16 mouse cellular contexts compared by ENCODE assay signal in genomic region chr7:112353011-112353410, GRCm38 (mm10).
A peak's percentile ranks its signal among the peaks of the same experiment; 100 is the strongest.
DNase-seq lines count a peak whose midpoint lies in the region; ATAC-seq and TF ChIP-seq lines count a peak whose summit lies in the region.
"Had no signal": no experiment of that assay in that cellular context is flagged by ENCODE, and none has a peak within 500 bp of the region (broad histone marks: within the 10 kb centered on the region; RNA-seq: fewer than 3 reads in every experiment).

No protein-coding gene starts in this region.

- 73% methylated on average over 4 of the region's 4 CpGs for WGBS in hindbrain, embryonic 10.5 days
- 64% methylated on average over 4 of the region's 4 CpGs for WGBS in hindbrain, embryonic 16.5 days
- WGBS in embryonic facial prominence, embryonic 13.5 days = 67% methylated on average over 4 of the region's 4 CpGs
- 58% methylated on average over 4 of the region's 4 CpGs for WGBS in limb, embryonic 14.5 days

- H3K9me3 ChIP-seq in hindbrain, embryonic 10.5 days = no peaks in the 10 kb centered on the region
- H3K9me3 ChIP-seq in hindbrain, embryonic 16.5 days (ENCODE audit: control insufficient read depth, low read length) = no peaks in the 10 kb centered on the region
- H3K9me3 ChIP-seq in embryonic facial prominence, embryonic 13.5 days = no peaks in the 10 kb centered on the region
- no peaks in the 10 kb centered on the region for H3K9me3 ChIP-seq in limb, embryonic 14.5 days (ENCODE audit: control insufficient read depth, low read length)
- H3K9me3 ChIP-seq: intestine, embryonic 15.5 days had no signal

- no peaks in the 10 kb centered on the region for H3K27me3 ChIP-seq in hindbrain, embryonic 10.5 days (ENCODE audit: insufficient read depth, poor library complexity, severe bottlenecking)
- H3K27me3 ChIP-seq in hindbrain, embryonic 16.5 days (replicated peaks; ENCODE audit: control insufficient read depth, insufficient read depth, low read length) = no peaks in the 10 kb centered on the region
- H3K27me3 ChIP-seq in embryonic facial prominence, embryonic 13.5 days = no peaks in the 10 kb centered on the region
- H3K27me3 ChIP-seq in limb, embryonic 14.5 days (ENCODE audit: control insufficient read depth, insufficient read depth, low read length) = no peaks in the 10 kb centered on the region
- H3K27me3 ChIP-seq: intestine, embryonic 15.5 days; Patski had no signal

- no peak for ATAC-seq in hindbrain, embryonic 16.5 days
- ATAC-seq in embryonic facial prominence, embryonic 13.5 days (ENCODE audit: insufficient number of reproducible peaks, insufficient read depth, low FRiP score, low TSS enrichment, low read depth) = no peak
- ATAC-seq in limb, embryonic 14.5 days (ENCODE audit: low FRiP score, low read depth) = peak; percentile 39; the same call in 1 of the 2 replicates
- ATAC-seq: intestine, embryonic 15.5 days; liver, postnatal 0 days; Patski had no signal

- H3K4me2 ChIP-seq in hindbrain, embryonic 16.5 days (ENCODE audit: low read length) = no peak overlapping the region
- H3K4me2 ChIP-seq in embryonic facial prominence, embryonic 13.5 days = no peak overlapping the region
- H3K4me2 ChIP-seq in limb, embryonic 14.5 days (replicated peaks; ENCODE audit: low read depth, low read length, severe bottlenecking) = no peak overlapping the region
- H3K4me2 ChIP-seq: intestine, embryonic 15.5 days had no signal

- no peak overlapping the region for H3K9ac ChIP-seq in hindbrain, embryonic 16.5 days (ENCODE audit: low read depth, low read length)
- H3K9ac ChIP-seq in embryonic facial prominence, embryonic 13.5 days = no peak overlapping the region
- H3K9ac ChIP-seq in limb, embryonic 14.5 days (ENCODE audit: low read depth, low read length, severe bottlenecking) = no peak overlapping the region
- H3K9ac ChIP-seq: intestine, embryonic 15.5 days; liver, postnatal 0 days had no signal

- H3K4me3 ChIP-seq in hindbrain, embryonic 10.5 days = no peak overlapping the region
- H3K4me3 ChIP-seq in hindbrain, embryonic 16.5 days (ENCODE audit: low read length) = no peak overlapping the region
- H3K4me3 ChIP-seq in embryonic facial prominence, embryonic 13.5 days = no peak overlapping the region
- no peak overlapping the region for H3K4me3 ChIP-seq in limb, embryonic 14.5 days (replicated peaks; ENCODE audit: low read length)
- H3K4me3 ChIP-seq: intestine, embryonic 15.5 days; megakaryocyte, embryonic 14.5 days had no signal

- no peaks in the 10 kb centered on the region for H3K36me3 ChIP-seq in hindbrain, embryonic 10.5 days
- H3K36me3 ChIP-seq in hindbrain, embryonic 16.5 days (ENCODE audit: control insufficient read depth, insufficient read depth, low read length) = no peaks in the 10 kb centered on the region
- no peaks in the 10 kb centered on the region for H3K36me3 ChIP-seq in embryonic facial prominence, embryonic 13.5 days
- H3K36me3 ChIP-seq in limb, embryonic 14.5 days (ENCODE audit: control insufficient read depth, insufficient read depth, low read length) = no peaks in the 10 kb centered on the region
- H3K36me3 ChIP-seq: intestine, embryonic 15.5 days had no signal

- TF ChIP-seq POLR2A in limb, embryonic 14.5 days (IDR thresholded peaks at IDR 0.05; ENCODE audit: borderline replicate concordance, extremely low read depth, insufficient read depth, insufficient read length) = no peak

- H3K27ac ChIP-seq in hindbrain, embryonic 10.5 days = peak overlapping the region; percentile 75
- H3K27ac ChIP-seq in hindbrain, embryonic 16.5 days (ENCODE audit: low read depth, low read length) = no peak overlapping the region
- H3K27ac ChIP-seq in embryonic facial prominence, embryonic 13.5 days = peak overlapping the region; percentile 3; the same call in 1 of the 2 replicates
- H3K27ac ChIP-seq in limb, embryonic 14.5 days (replicated peaks; ENCODE audit: low read depth, low read length) = no peak overlapping the region
- H3K27ac ChIP-seq: intestine, embryonic 15.5 days had no signal

- H3K4me1 ChIP-seq in hindbrain, embryonic 10.5 days (replicated peaks) = peaks cover 45% of the 10 kb centered on the region
- H3K4me1 ChIP-seq in hindbrain, embryonic 16.5 days (ENCODE audit: control insufficient read depth, insufficient read depth, low read depth, low read length) = peaks cover 14% of the 10 kb centered on the region
- H3K4me1 ChIP-seq in embryonic facial prominence, embryonic 13.5 days = peaks cover 44% of the 10 kb centered on the region
- peaks cover 46% of the 10 kb centered on the region for H3K4me1 ChIP-seq in limb, embryonic 14.5 days (ENCODE audit: control insufficient read depth, insufficient read depth, low read length)
- H3K4me1 ChIP-seq: megakaryocyte, embryonic 14.5 days had no signal

- DNase-seq in hindbrain, embryonic 10.5 days (ENCODE audit: low spot score) = no peak
- DNase-seq in lung, postnatal 10 days = peak; percentile 51
- DNase-seq in lung, postnatal 36 days = no peak
- DNase-seq in limb, embryonic 14.5 days (ENCODE audit: low spot score) = no peak
- DNase-seq in embryo, embryonic 10.5 days (ENCODE audit: low spot score) = no peak
- DNase-seq: cerebellum, adult 18-20 months; gastrocnemius, postnatal 10 days; layer of hippocampus, adult 9-11 months; liver, postnatal 0 days; right cerebral cortex, adult 18-20 months; spleen, adult 18-20 months had no signal

Comparison
In these comparisons a context has a peak if more than half of its experiments do, and no peak if none do; other contexts are left out.
1. H3K27ac ChIP-seq: peak in hindbrain, embryonic 10.5 days (single experiment) and embryonic facial prominence, embryonic 13.5 days (single experiment); none in hindbrain, embryonic 16.5 days (single experiment) and limb, embryonic 14.5 days (single experiment).